Mouse (Mus musculus): ENCODE measurements around the gene Anxa7. TPM values are rescaled to one million over a fixed set of nuclear protein-coding genes. Genes with fewer than 3 reads are reported as not detected.
A peak's percentile ranks its signal among the peaks of the same experiment; 100 is the strongest.

Anxa7 gene
- polyA plus RNA-seq, 1 experiment = 36.5 TPM

GRCm38 (mm10) chr14:20477261-20478025, 2.5 kb downstream of the Anxa7 start:
- 81% methylated on average over 4 of the region's 4 CpGs for WGBS
- peaks cover 3% of the 10 kb centered on the region for H3K4me1 ChIP-seq (ENCODE audit: control insufficient read depth, insufficient read depth, insufficient read length)

GRCm38 (mm10) chr14:20460216-20460615, 19.7 kb downstream of the Anxa7 start:
- H3K4me3 ChIP-seq (ENCODE audit: extremely low read depth, insufficient read depth, insufficient read length) = no peak overlapping the region
- no peak overlapping the region for H3K27ac ChIP-seq (ENCODE audit: insufficient read depth, low read length)
- TF ChIP-seq POLR2A (IDR thresholded peaks at IDR 0.05; ENCODE audit: low read depth, low read length) (no peak), CTCF (IDR thresholded peaks at IDR 0.05; ENCODE audit: extremely low read depth, insufficient read depth, insufficient read length, insufficient replicate concordance) (no peak)
- no peaks in the 10 kb centered on the region for H3K27me3 ChIP-seq (ENCODE audit: control insufficient read depth, insufficient read depth, low read length)
- 92% methylated on average over 14 of the region's 14 CpGs for WGBS
- H3K36me3 ChIP-seq (ENCODE audit: control insufficient read depth, insufficient read depth, low read length) = peaks cover 58% of the 10 kb centered on the region
- no peak for DNase-seq (ENCODE audit: low read depth in 1 of 2, low spot score in 2 of 2)
- no peaks in the 10 kb centered on the region for H3K4me1 ChIP-seq (ENCODE audit: control insufficient read depth, insufficient read depth, insufficient read length)

More at GRCm38 (mm10) chr14:20477261-20478025, 2.5 kb downstream of the Anxa7 start:
- TF ChIP-seq CTCF (IDR thresholded peaks at IDR 0.05; ENCODE audit: extremely low read depth, insufficient read depth, insufficient read length, insufficient replicate concordance) (no peak), POLR2A (IDR thresholded peaks at IDR 0.05; ENCODE audit: low read depth, low read length) (no peak)
- H3K27ac ChIP-seq (ENCODE audit: insufficient read depth, low read length) = no peak overlapping the region
- H3K4me3 ChIP-seq (ENCODE audit: extremely low read depth, insufficient read depth, insufficient read length) = no peak overlapping the region
- H3K36me3 ChIP-seq (ENCODE audit: control insufficient read depth, insufficient read depth, low read length) = peaks cover 5% of the 10 kb centered on the region; the same call in 1 of the 2 replicates
- no peaks in the 10 kb centered on the region for H3K27me3 ChIP-seq (ENCODE audit: control insufficient read depth, insufficient read depth, low read length)
- DNase-seq (ENCODE audit: low read depth in 1 of 2, low spot score in 2 of 2) = no peak

- Histone ChIP-seq H3K27ac (ENCODE audit: insufficient read depth, low read length) (no peak overlapping the region), H3K27me3 (ENCODE audit: control insufficient read depth, insufficient read depth, low read length) (no peaks in the 10 kb centered on the region), H3K4me1 (ENCODE audit: control insufficient read depth, insufficient read depth, insufficient read length) (no peaks in the 10 kb centered on the region), H3K36me3 (ENCODE audit: control insufficient read depth, insufficient read depth, low read length) (peaks cover 45% of the 10 kb centered on the region), H3K4me3 (ENCODE audit: extremely low read depth, insufficient read depth, insufficient read length) (no peak overlapping the region)
- no peak for DNase-seq (ENCODE audit: low read depth in 1 of 2, low spot score in 2 of 2)
- TF ChIP-seq POLR2A (IDR thresholded peaks at IDR 0.05; ENCODE audit: low read depth, low read length) (no peak), CTCF (IDR thresholded peaks at IDR 0.05; ENCODE audit: extremely low read depth, insufficient read depth, insufficient read length, insufficient replicate concordance) (no peak)
- WGBS = 95% methylated on average over 9 of the region's 9 CpGs
Measured at GRCm38 (mm10) chr14:20458378-20458777, 21.6 kb downstream of the Anxa7 start.

GRCm38 (mm10) chr14:20452929-20453328, 27.0 kb downstream of the Anxa7 start:
- Histone ChIP-seq H3K4me1 (ENCODE audit: control insufficient read depth, insufficient read depth, insufficient read length) (no peaks in the 10 kb centered on the region), H3K27me3 (ENCODE audit: control insufficient read depth, insufficient read depth, low read length) (no peaks in the 10 kb centered on the region), H3K36me3 (ENCODE audit: control insufficient read depth, insufficient read depth, low read length) (peaks cover 10% of the 10 kb centered on the region), H3K4me3 (ENCODE audit: extremely low read depth, insufficient read depth, insufficient read length) (no peak overlapping the region), H3K27ac (ENCODE audit: insufficient read depth, low read length) (no peak overlapping the region)
- 90% methylated on average over 5 of the region's 5 CpGs for WGBS
- no peak for DNase-seq (ENCODE audit: low read depth in 1 of 2, low spot score in 2 of 2)
- TF ChIP-seq POLR2A (IDR thresholded peaks at IDR 0.05; ENCODE audit: low read depth, low read length) = no peak
- TF ChIP-seq CTCF (IDR thresholded peaks at IDR 0.05; ENCODE audit: extremely low read depth, insufficient read depth, insufficient read length, insufficient replicate concordance) = no peak

- peak; percentile 19 to 35 for DNase-seq (ENCODE audit: low read depth in 1 of 2, low spot score in 2 of 2)
- H3K4me3 ChIP-seq (ENCODE audit: extremely low read depth, insufficient read depth, insufficient read length) = peak within 1 kb of the TSS; percentile 23
- no peak within 1 kb of the TSS for H3K27ac ChIP-seq (ENCODE audit: insufficient read depth, low read length)
- peaks cover 8% of the 10 kb centered on the region for H3K36me3 ChIP-seq (ENCODE audit: control insufficient read depth, insufficient read depth, low read length)
- WGBS = 7% methylated on average over 15 of the region's 15 CpGs
- no peaks in the 10 kb centered on the region for H3K27me3 ChIP-seq (ENCODE audit: control insufficient read depth, insufficient read depth, low read length)
- H3K4me1 ChIP-seq (ENCODE audit: control insufficient read depth, insufficient read depth, insufficient read length) = no peaks in the 10 kb centered on the region
- no peak for TF ChIP-seq CTCF (IDR thresholded peaks at IDR 0.05; ENCODE audit: extremely low read depth, insufficient read depth, insufficient read length, insufficient replicate concordance)
- TF ChIP-seq POLR2A (IDR thresholded peaks at IDR 0.05; ENCODE audit: low read depth, low read length) = no peak
Measured at GRCm38 (mm10) chr14:20451765-20452331, 28.1 kb downstream of the Anxa7 start, which contains the start of gene Cfap70. Cfap70 (minus strand) TSS chr14:20452226.

- H3K27me3 ChIP-seq (ENCODE audit: control insufficient read depth, insufficient read depth, low read length) = no peaks in the 10 kb centered on the region
Measured at GRCm38 (mm10) chr14:20451302-20451701, 28.6 kb downstream of the Anxa7 start.

GRCm38 (mm10) chr14:20447209-20447608, 32.7 kb downstream of the Anxa7 start:
- 81% methylated on average over 12 of the region's 12 CpGs for WGBS
- Histone ChIP-seq H3K27ac (ENCODE audit: insufficient read depth, low read length) (no peak overlapping the region), H3K36me3 (ENCODE audit: control insufficient read depth, insufficient read depth, low read length) (no peaks in the 10 kb centered on the region), H3K4me1 (ENCODE audit: control insufficient read depth, insufficient read depth, insufficient read length) (no peaks in the 10 kb centered on the region), H3K27me3 (ENCODE audit: control insufficient read depth, insufficient read depth, low read length) (no peaks in the 10 kb centered on the region), H3K4me3 (ENCODE audit: extremely low read depth, insufficient read depth, insufficient read length) (no peak overlapping the region)
- TF ChIP-seq CTCF (IDR thresholded peaks at IDR 0.05; ENCODE audit: extremely low read depth, insufficient read depth, insufficient read length, insufficient replicate concordance) = no peak
- DNase-seq (ENCODE audit: low read depth in 1 of 2, low spot score in 2 of 2) = no peak

More at GRCm38 (mm10) chr14:20451302-20451701, 28.6 kb downstream of the Anxa7 start:
- TF ChIP-seq POLR2A (IDR thresholded peaks at IDR 0.05; ENCODE audit: low read depth, low read length) (no peak), CTCF (IDR thresholded peaks at IDR 0.05; ENCODE audit: extremely low read depth, insufficient read depth, insufficient read length, insufficient replicate concordance) (no peak)
- 14% methylated on average over 2 of the region's 2 CpGs for whole genome bisulfite sequencing
- H3K4me3 ChIP-seq (ENCODE audit: extremely low read depth, insufficient read depth, insufficient read length) = no peak overlapping the region
- no peak overlapping the region for H3K27ac ChIP-seq (ENCODE audit: insufficient read depth, low read length)
- DNase-seq (ENCODE audit: low read depth in 1 of 2, low spot score in 2 of 2) = no peak
- peaks cover 7% of the 10 kb centered on the region for H3K36me3 ChIP-seq (ENCODE audit: control insufficient read depth, insufficient read depth, low read length)
- no peaks in the 10 kb centered on the region for H3K4me1 ChIP-seq (ENCODE audit: control insufficient read depth, insufficient read depth, insufficient read length)

All from spleen, adult 2 months (tissue).